Mouse (Mus musculus): Measurements from ENCODE around the gene Tfcp2l1. TPM values are rescaled to one million over a fixed set of nuclear protein-coding genes. Genes with fewer than 3 reads are reported as not detected.

The Tfcp2l1 gene
- polyA plus RNA-seq, 1 experiment, result not detected

GRCm38 (mm10) chr1:118622857-118623256 lies 4.9 kb upstream of the Tfcp2l1 start:
- Histone ChIP-seq H3K4me1 (ENCODE audit: control insufficient read depth, insufficient read depth, low read length) (peaks cover 5% of the 10 kb centered on the region; the same call in 1 of the 2 replicates), H3K27ac (ENCODE audit: insufficient read depth, low read depth, low read length) (no peak overlapping the region), H3K4me3 (ENCODE audit: insufficient read depth, low read length) (no peak overlapping the region)
- TF ChIP-seq POLR2A (IDR thresholded peaks at IDR 0.05; ENCODE audit: borderline replicate concordance, low read depth, low read length), result no peak

GRCm38 (mm10) chr1:118625461-118625860 lies 2.3 kb upstream of the Tfcp2l1 start:
- no peak for TF ChIP-seq POLR2A (IDR thresholded peaks at IDR 0.05; ENCODE audit: borderline replicate concordance, low read depth, low read length)
- TF ChIP-seq CTCF (IDR thresholded peaks at IDR 0.05; ENCODE audit: low read depth, low read length), result no peak
- no peak overlapping the region for H3K4me3 ChIP-seq (ENCODE audit: insufficient read depth, low read length)
- peaks cover 5% of the 10 kb centered on the region; the same call in 1 of the 2 replicates for H3K4me1 ChIP-seq (ENCODE audit: control insufficient read depth, insufficient read depth, low read length)
- H3K27ac ChIP-seq (ENCODE audit: insufficient read depth, low read depth, low read length), result no peak overlapping the region

GRCm38 (mm10) chr1:118625921-118626320 lies 1.8 kb upstream of the Tfcp2l1 start:
- peaks cover 5% of the 10 kb centered on the region; the same call in 1 of the 2 replicates for H3K4me1 ChIP-seq (ENCODE audit: control insufficient read depth, insufficient read depth, low read length)
- TF ChIP-seq POLR2A (IDR thresholded peaks at IDR 0.05; ENCODE audit: borderline replicate concordance, low read depth, low read length) (no peak), CTCF (IDR thresholded peaks at IDR 0.05; ENCODE audit: low read depth, low read length) (no peak)
- H3K27ac ChIP-seq (ENCODE audit: insufficient read depth, low read depth, low read length), result no peak overlapping the region
- no peak overlapping the region for H3K4me3 ChIP-seq (ENCODE audit: insufficient read depth, low read length)

- Histone ChIP-seq H3K27ac (ENCODE audit: insufficient read depth, low read depth, low read length) (no peak overlapping the region), H3K4me1 (ENCODE audit: control insufficient read depth, insufficient read depth, low read length) (peaks cover 5% of the 10 kb centered on the region; the same call in 1 of the 2 replicates), H3K4me3 (ENCODE audit: insufficient read depth, low read length) (no peak overlapping the region)
- TF ChIP-seq CTCF (IDR thresholded peaks at IDR 0.05; ENCODE audit: low read depth, low read length) (no peak), POLR2A (IDR thresholded peaks at IDR 0.05; ENCODE audit: borderline replicate concordance, low read depth, low read length) (no peak)
Observed at GRCm38 (mm10) chr1:118626452-118626851, 1.3 kb upstream of the Tfcp2l1 start.

GRCm38 (mm10) chr1:118633415-118633980 lies 5.8 kb downstream of the Tfcp2l1 start:
- H3K4me1 ChIP-seq (ENCODE audit: control insufficient read depth, insufficient read depth, low read length), result no peaks in the 10 kb centered on the region
- H3K4me3 ChIP-seq (ENCODE audit: insufficient read depth, low read length), result no peak overlapping the region
- no peak for TF ChIP-seq POLR2A (IDR thresholded peaks at IDR 0.05; ENCODE audit: borderline replicate concordance, low read depth, low read length)
- no peak for TF ChIP-seq CTCF (IDR thresholded peaks at IDR 0.05; ENCODE audit: low read depth, low read length)

GRCm38 (mm10) chr1:118642296-118642999 lies 14.7 kb downstream of the Tfcp2l1 start:
- H3K4me3 ChIP-seq (ENCODE audit: insufficient read depth, low read length), result no peak overlapping the region
- H3K4me1 ChIP-seq (ENCODE audit: control insufficient read depth, insufficient read depth, low read length), result no peaks in the 10 kb centered on the region
- no peak overlapping the region for H3K27ac ChIP-seq (ENCODE audit: insufficient read depth, low read depth, low read length)
- TF ChIP-seq POLR2A (IDR thresholded peaks at IDR 0.05; ENCODE audit: borderline replicate concordance, low read depth, low read length), result no peak
- no peak for TF ChIP-seq CTCF (IDR thresholded peaks at IDR 0.05; ENCODE audit: low read depth, low read length)

More at GRCm38 (mm10) chr1:118633415-118633980, 5.8 kb downstream of the Tfcp2l1 start:
- no peak overlapping the region for H3K27ac ChIP-seq (ENCODE audit: insufficient read depth, low read depth, low read length)

GRCm38 (mm10) chr1:118643138-118643979 lies 15.6 kb downstream of the Tfcp2l1 start:
- Histone ChIP-seq H3K4me1 (ENCODE audit: control insufficient read depth, insufficient read depth, low read length) (no peaks in the 10 kb centered on the region), H3K4me3 (ENCODE audit: insufficient read depth, low read length) (no peak overlapping the region), H3K27ac (ENCODE audit: insufficient read depth, low read depth, low read length) (no peak overlapping the region)
- TF ChIP-seq CTCF (IDR thresholded peaks at IDR 0.05; ENCODE audit: low read depth, low read length) (no peak), POLR2A (IDR thresholded peaks at IDR 0.05; ENCODE audit: borderline replicate concordance, low read depth, low read length) (no peak)

- no peak overlapping the region for H3K27ac ChIP-seq (ENCODE audit: insufficient read depth, low read depth, low read length)
- H3K4me3 ChIP-seq (ENCODE audit: insufficient read depth, low read length), result no peak overlapping the region
- no peak for TF ChIP-seq CTCF (IDR thresholded peaks at IDR 0.05; ENCODE audit: low read depth, low read length)
- no peak for TF ChIP-seq POLR2A (IDR thresholded peaks at IDR 0.05; ENCODE audit: borderline replicate concordance, low read depth, low read length)
- H3K4me1 ChIP-seq (ENCODE audit: control insufficient read depth, insufficient read depth, low read length), result no peaks in the 10 kb centered on the region
Observed at GRCm38 (mm10) chr1:118645701-118646100, 18.0 kb downstream of the Tfcp2l1 start.

- TF ChIP-seq CTCF (IDR thresholded peaks at IDR 0.05; ENCODE audit: low read depth, low read length), result no peak
- TF ChIP-seq POLR2A (IDR thresholded peaks at IDR 0.05; ENCODE audit: borderline replicate concordance, low read depth, low read length), result no peak
- H3K4me1 ChIP-seq (ENCODE audit: control insufficient read depth, insufficient read depth, low read length), result no peaks in the 10 kb centered on the region
- no peak overlapping the region for H3K4me3 ChIP-seq (ENCODE audit: insufficient read depth, low read length)
- no peak overlapping the region for H3K27ac ChIP-seq (ENCODE audit: insufficient read depth, low read depth, low read length)
Observed at GRCm38 (mm10) chr1:118648015-118648414, 20.3 kb downstream of the Tfcp2l1 start.
